Mouse (Mus musculus) lung, postnatal 14 days (tissue): Measurements from ENCODE around the gene Nrg4.

Experiments
- DNase-seq: peaks from one replicate; pipeline ENCODE4 v3.0.0; 2021

Nrg4 gene

GRCm38 (mm10) chr9:55326515-55327233, at the start of gene Nrg4, which contains the start of gene Tmem266:
TSS of gene Nrg4 (minus strand) at chr9:55326844.
TSS of gene Tmem266 (plus strand) at chr9:55326913.
- DNase-seq = peak; percentile 70

GRCm38 (mm10) chr9:55371908-55372307, 45.3 kb upstream of the Nrg4 start:
- DNase-seq = no peak

- DNase-seq = no peak
Observed at GRCm38 (mm10) chr9:55368011-55368410, 41.4 kb upstream of the Nrg4 start.

GRCm38 (mm10) chr9:55363707-55364106, 37.1 kb upstream of the Nrg4 start:
- no peak for DNase-seq

- DNase-seq = peak; percentile 2
Observed at GRCm38 (mm10) chr9:55361969-55362368, 35.3 kb upstream of the Nrg4 start.

- no peak for DNase-seq
Observed at GRCm38 (mm10) chr9:55360861-55361260, 34.2 kb upstream of the Nrg4 start.

- DNase-seq = no peak
Observed at GRCm38 (mm10) chr9:55360372-55360771, 33.7 kb upstream of the Nrg4 start.

- DNase-seq = no peak
Observed at GRCm38 (mm10) chr9:55357164-55357563, 30.5 kb upstream of the Nrg4 start.

- no peak for DNase-seq
Observed at GRCm38 (mm10) chr9:55355270-55355834, 28.7 kb upstream of the Nrg4 start.

GRCm38 (mm10) chr9:55354686-55355085, 28.0 kb upstream of the Nrg4 start:
- DNase-seq = no peak

GRCm38 (mm10) chr9:55348664-55349063, 22.0 kb upstream of the Nrg4 start:
- DNase-seq = no peak

- DNase-seq = no peak
Observed at GRCm38 (mm10) chr9:55345332-55345731, 18.7 kb upstream of the Nrg4 start.

GRCm38 (mm10) chr9:55344165-55344564, 17.5 kb upstream of the Nrg4 start:
- DNase-seq = no peak

- DNase-seq = peak; percentile 18
Observed at GRCm38 (mm10) chr9:55332949-55333348, 6.3 kb upstream of the Nrg4 start.

- no peak for DNase-seq
Observed at GRCm38 (mm10) chr9:55332476-55332875, 5.8 kb upstream of the Nrg4 start.

- DNase-seq = no peak
Observed at GRCm38 (mm10) chr9:55329401-55329800, 2.8 kb upstream of the Nrg4 start.

GRCm38 (mm10) chr9:55328151-55328918, 1.7 kb upstream of the Nrg4 start:
- no peak for DNase-seq

- DNase-seq = no peak
Observed at GRCm38 (mm10) chr9:55327234-55327615, 581 bp upstream of the Nrg4 start.

- no peak for DNase-seq
Observed at GRCm38 (mm10) chr9:55325564-55326514, 805 bp downstream of the Nrg4 start.

- no peak for DNase-seq
Observed at GRCm38 (mm10) chr9:55325061-55325460, 1.6 kb downstream of the Nrg4 start.

GRCm38 (mm10) chr9:55324516-55324915, 2.1 kb downstream of the Nrg4 start:
- DNase-seq = no peak

- no peak for DNase-seq
Observed at GRCm38 (mm10) chr9:55324085-55324484, 2.6 kb downstream of the Nrg4 start.

GRCm38 (mm10) chr9:55322641-55323040, 4.0 kb downstream of the Nrg4 start:
- no peak for DNase-seq
